Mouse (Mus musculus) ovary, postnatal 10 days (tissue): Measurements from ENCODE around the gene Krtap31-1.
"Not testable (repeated sequence)": the region's sequence is repeated elsewhere in the genome, so short reads cannot be mapped to it uniquely, and the experiment has no call there.

Source experiments
- DNase-seq: peaks from one replicate; pipeline ENCODE4 v3.0.0; 2022; ENCODE audit warnings: low spot score

Gene Krtap31-1

GRCm38 (mm10) chr11:99907620-99908019, at the start of gene Krtap31-1:
TSS of gene Krtap31-1 (plus strand) at chr11:99907920.
- DNase-seq = no peak

- no peak for DNase-seq
These were observed 49.0 kb upstream of the Krtap31-1 start for GRCm38 (mm10) chr11:99858761-99859160.

- DNase-seq = not testable (repeated sequence)
These were observed 43.5 kb upstream of the Krtap31-1 start, which contains the start of gene Gm11559 for GRCm38 (mm10) chr11:99864176-99864575. TSS of gene Gm11559 (plus strand) at chr11:99864476.

- DNase-seq = not testable (repeated sequence)
These were observed 34.6 kb upstream of the Krtap31-1 start, which contains the start of gene Krtap9-1 for GRCm38 (mm10) chr11:99873089-99873488. TSS of gene Krtap9-1 (plus strand) at chr11:99873389.

- DNase-seq = not testable (repeated sequence)
These were observed 28.8 kb upstream of the Krtap31-1 start, which contains the start of gene Gm11567 for GRCm38 (mm10) chr11:99878887-99879286. TSS of gene Gm11567 (plus strand) at chr11:99879187.

GRCm38 (mm10) chr11:99914451-99914850, 6.7 kb downstream of the Krtap31-1 start, which contains the start of gene Gm11565:
TSS of gene Gm11565 (plus strand) at chr11:99914751.
- no peak for DNase-seq

- DNase-seq = no peak
These were observed 28.3 kb downstream of the Krtap31-1 start, which contains the start of gene Krtap31-2 for GRCm38 (mm10) chr11:99935991-99936390. TSS of gene Krtap31-2 (plus strand) at chr11:99936291.

GRCm38 (mm10) chr11:99937751-99938264, 30.1 kb downstream of the Krtap31-1 start:
- DNase-seq = no peak

GRCm38 (mm10) chr11:99948175-99948574, 40.5 kb downstream of the Krtap31-1 start, which contains the start of gene Krtap9-5:
TSS of gene Krtap9-5 (plus strand) at chr11:99948475.
- no peak for DNase-seq
